Mouse (Mus musculus) intestine, embryonic 16.5 days (tissue): ENCODE results near the gene Zc3h4. TPM values are rescaled to one million over a fixed set of nuclear protein-coding genes. Genes with fewer than 3 reads are reported as not detected.

Source experiments
- ATAC-seq: fragments of 200-750 bp; cut with Nextera tagmentation; 2 replicates; pipeline ENCODE4 v1.8.0; 2017; ENCODE audit warnings: moderate TSS enrichment, moderate library complexity
- H3K27ac ChIP-seq: fragments of 300-500 bp; sonication (generic); 2 replicates; pipeline ENCODE4 v1.5.1; 2014; ENCODE audit warnings: mild to moderate bottlenecking, low read length
- H3K27me3 ChIP-seq: fragments of 300-500 bp; sonication (generic); replicated peaks from 2 replicates; pipeline ENCODE4 v1.6.1; 2014; ENCODE audit warnings: low read length, control low read depth, mixed read lengths; ENCODE audit not compliant: control insufficient read depth, insufficient read depth
- H3K36me3 ChIP-seq: fragments of 300-500 bp; sonication (generic); 2 replicates; pipeline ENCODE4 v1.6.1; 2014; ENCODE audit warnings: low read length, control low read depth; ENCODE audit not compliant: control insufficient read depth, insufficient read depth
- H3K4me1 ChIP-seq: fragments of 300-500 bp; sonication (generic); 2 replicates; pipeline ENCODE4 v1.6.1; 2014; ENCODE audit warnings: low read length, control low read depth, mixed read lengths; ENCODE audit not compliant: control insufficient read depth, insufficient read depth
- H3K4me2 ChIP-seq: fragments of 300-500 bp; sonication (generic); 2 replicates; pipeline ENCODE4 v1.6.1; 2014; ENCODE audit warnings: low read depth, low read length, control low read depth
- H3K4me3 ChIP-seq: fragments of 300-500 bp; sonication (generic); 2 replicates; pipeline ENCODE4 v1.5.1; 2014; ENCODE audit warnings: mild to moderate bottlenecking, low read length
- H3K9ac ChIP-seq: fragments of 300-500 bp; sonication (generic); 2 replicates; pipeline ENCODE4 v1.6.1; 2014; ENCODE audit warnings: low read depth, low read length
- H3K9me3 ChIP-seq: fragments of 300-500 bp; sonication (generic); 2 replicates; pipeline ENCODE4 v1.6.1; 2016; ENCODE audit warnings: low read length, control low read depth; ENCODE audit not compliant: control insufficient read depth
- WGBS: fragments of 180-500 bp; shearing (Covaris S2); extraction: QIAGEN DNeasy Blood & Tissue Kit; methylation state at CpG from one replicate; pipeline ENCODE4 v1.1.7; 2014; 5-methylcytosine and 5-hydroxymethylcytosine counted together
- polyA plus RNA-seq: library from polyadenylated mRNA; unstranded; fragments of >200 nt; fragmentation: Nextera tagmentation; extraction: Ambion mirVana; gene quantifications from 2 replicates; pipeline ENCODE4 v1.2.1, GENCODE M21; 2015

Gene Zc3h4
- polyA plus RNA-seq, 1 experiment from 2014 or later, result 9.6 TPM

DNA sequence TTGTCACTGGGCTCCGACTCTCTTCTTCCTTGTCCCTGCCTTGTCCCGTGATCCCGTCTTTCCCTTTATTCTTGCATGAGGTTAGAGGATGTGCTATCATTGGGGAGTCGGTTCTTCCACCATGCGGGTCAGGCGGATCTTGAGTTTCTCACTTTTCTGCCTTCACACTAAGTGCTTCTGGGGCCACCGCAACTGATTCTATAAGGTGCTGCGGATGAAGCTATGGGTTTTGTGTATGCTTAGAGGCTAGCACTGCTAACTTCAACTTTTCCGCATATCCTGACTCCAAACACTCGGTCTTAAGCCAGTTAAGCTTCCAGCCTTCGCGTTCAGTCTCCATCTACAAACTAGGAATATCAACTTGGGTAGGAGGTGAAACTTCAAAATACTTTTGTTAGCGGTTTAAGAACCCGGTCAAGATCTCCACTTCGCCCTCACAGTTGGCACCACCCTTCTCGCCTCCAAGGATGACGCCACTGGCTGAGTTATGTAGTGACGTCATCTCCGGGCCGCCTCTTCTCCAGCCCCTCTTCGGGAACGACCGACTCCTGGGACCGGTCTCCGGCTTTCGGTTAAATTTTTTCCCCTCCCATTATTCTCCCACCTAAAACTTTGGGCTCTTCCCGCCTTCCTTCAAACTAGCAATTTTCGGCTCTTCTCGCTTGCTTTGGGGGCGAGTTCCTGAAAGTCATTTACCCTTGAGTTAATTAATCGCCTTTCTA lies 1.5 kb upstream of the Zc3h4 start:
- Histone ChIP-seq H3K9me3 (no peaks in the 10 kb centered on the region), H3K4me2 (peak overlapping the region; percentile 79), H3K9ac (peak overlapping the region; percentile 66), H3K27me3 (no peaks in the 10 kb centered on the region), H3K27ac (peak overlapping the region; percentile 100), H3K4me1 (peaks cover 13% of the 10 kb centered on the region), H3K36me3 (no peaks in the 10 kb centered on the region), H3K4me3 (peak overlapping the region; percentile 94)
- under 1% methylated on average over 31 of the region's 31 CpGs for WGBS
- ATAC-seq, result peak; percentile 81

DNA sequence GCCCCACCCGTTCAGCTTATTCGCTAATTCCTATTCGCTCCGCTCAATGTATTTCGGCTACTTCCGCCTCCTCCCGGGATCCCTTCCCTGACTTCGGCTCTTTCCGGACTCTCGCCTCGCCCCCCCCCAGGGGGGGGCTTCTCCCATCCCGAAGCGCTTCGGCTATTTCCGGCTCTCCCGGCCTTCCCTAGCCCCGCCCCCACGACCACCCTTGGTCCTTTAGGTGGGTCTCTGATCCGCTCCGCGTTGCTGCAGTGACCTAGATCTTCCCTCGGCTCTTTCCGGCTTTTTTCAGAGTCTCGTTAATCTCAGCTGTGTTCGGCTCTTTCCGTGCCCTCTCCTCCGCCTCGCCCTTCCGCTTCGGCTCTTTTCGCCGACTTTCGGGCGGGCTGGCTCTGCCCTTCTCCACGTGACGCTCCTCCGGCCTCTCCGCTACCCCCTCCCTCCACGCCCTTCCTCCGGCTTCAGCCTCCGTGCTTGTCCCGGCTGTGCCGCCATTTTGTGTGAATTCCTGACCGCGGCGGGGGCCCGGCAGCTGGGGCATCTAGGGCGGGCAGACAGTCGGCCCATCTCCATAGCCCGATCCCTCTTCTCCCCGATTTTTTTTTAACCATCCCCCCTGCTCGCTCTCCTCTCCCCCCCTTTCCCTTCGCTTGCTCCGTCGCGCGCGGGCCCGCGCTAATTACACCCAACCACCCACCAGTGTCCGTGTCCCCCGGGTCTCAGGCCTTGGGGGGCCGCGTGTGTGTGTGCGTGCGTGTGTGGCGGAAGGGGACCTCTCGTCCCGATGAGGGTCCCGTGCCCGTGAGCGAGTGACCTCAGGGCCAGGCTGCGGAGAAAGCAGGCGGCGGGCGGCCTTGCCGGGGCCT lies 656 bp upstream of the Zc3h4 start:
- Histone ChIP-seq H3K4me3 (peak overlapping the region; percentile 94), H3K9me3 (no peaks in the 10 kb centered on the region), H3K4me2 (peak overlapping the region; percentile 87), H3K27me3 (no peaks in the 10 kb centered on the region), H3K9ac (peak overlapping the region; percentile 100), H3K4me1 (peaks cover 21% of the 10 kb centered on the region), H3K36me3 (no peaks in the 10 kb centered on the region), H3K27ac (peak overlapping the region; percentile 100)
- WGBS, result under 1% methylated on average over 77 of the region's 77 CpGs
- ATAC-seq, result peak; percentile 89

DNA sequence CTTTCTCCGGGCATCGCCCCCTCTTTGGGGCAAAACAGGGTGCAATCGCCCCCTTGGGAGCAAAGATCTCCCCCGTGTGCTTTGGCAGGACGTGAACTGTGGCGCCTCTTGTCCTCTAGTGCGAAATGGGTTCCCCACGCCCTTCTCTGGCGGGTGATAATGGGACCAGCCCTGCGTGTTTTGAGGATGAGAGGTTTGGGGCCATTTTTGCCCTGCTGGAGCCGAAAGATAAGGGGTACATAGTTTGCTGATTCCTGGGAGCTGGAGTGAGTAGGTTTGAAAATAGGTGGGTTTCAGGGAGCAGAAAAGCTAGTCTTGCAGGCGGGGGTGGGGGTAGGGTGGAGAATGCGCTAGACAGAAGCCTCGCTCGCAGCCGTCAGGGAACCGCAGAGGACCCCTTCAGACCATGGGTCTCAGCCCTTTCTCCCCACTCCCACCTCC lies 1.3 kb downstream of the Zc3h4 start:
- no peaks in the 10 kb centered on the region for H3K27me3 ChIP-seq
- peak overlapping the region; percentile 87 for H3K4me2 ChIP-seq
- H3K36me3 ChIP-seq, result no peaks in the 10 kb centered on the region
- no peak for ATAC-seq
- H3K27ac ChIP-seq, result peak overlapping the region; percentile 100
- H3K9ac ChIP-seq, result peak overlapping the region; percentile 100
- peaks cover 35% of the 10 kb centered on the region for H3K4me1 ChIP-seq
- H3K4me3 ChIP-seq, result peak overlapping the region; percentile 94
- WGBS, result under 1% methylated on average over 17 of the region's 17 CpGs
- H3K9me3 ChIP-seq, result no peaks in the 10 kb centered on the region

DNA sequence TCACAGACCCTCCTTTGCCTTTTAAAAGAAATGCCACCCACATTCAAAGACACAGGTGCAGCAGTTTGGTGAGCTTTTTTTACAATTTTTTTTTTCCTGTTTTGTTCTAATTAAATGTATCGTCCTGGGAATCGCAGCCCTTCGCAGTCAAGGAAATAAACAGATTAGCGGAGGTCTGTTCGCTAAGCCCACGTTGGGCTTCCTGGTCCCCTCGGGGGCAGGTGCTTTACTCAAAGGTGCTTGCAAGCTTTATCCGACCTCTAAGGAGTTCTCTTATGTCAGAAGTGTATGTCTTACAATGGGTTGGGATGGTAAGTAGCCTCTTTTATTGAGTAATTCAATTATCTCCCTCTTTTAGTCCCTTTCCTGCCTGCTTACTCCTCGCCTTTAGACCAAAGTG lies 1.7 kb downstream of the Zc3h4 start:
- ATAC-seq, result no peak
- Histone ChIP-seq H3K27ac (peak overlapping the region; percentile 100), H3K9me3 (no peaks in the 10 kb centered on the region), H3K4me1 (peaks cover 35% of the 10 kb centered on the region), H3K9ac (peak overlapping the region; percentile 100), H3K4me3 (peak overlapping the region; percentile 94), H3K4me2 (peak overlapping the region; percentile 87), H3K36me3 (no peaks in the 10 kb centered on the region), H3K27me3 (no peaks in the 10 kb centered on the region)
- 3% methylated on average over 9 of the region's 9 CpGs for WGBS

DNA sequence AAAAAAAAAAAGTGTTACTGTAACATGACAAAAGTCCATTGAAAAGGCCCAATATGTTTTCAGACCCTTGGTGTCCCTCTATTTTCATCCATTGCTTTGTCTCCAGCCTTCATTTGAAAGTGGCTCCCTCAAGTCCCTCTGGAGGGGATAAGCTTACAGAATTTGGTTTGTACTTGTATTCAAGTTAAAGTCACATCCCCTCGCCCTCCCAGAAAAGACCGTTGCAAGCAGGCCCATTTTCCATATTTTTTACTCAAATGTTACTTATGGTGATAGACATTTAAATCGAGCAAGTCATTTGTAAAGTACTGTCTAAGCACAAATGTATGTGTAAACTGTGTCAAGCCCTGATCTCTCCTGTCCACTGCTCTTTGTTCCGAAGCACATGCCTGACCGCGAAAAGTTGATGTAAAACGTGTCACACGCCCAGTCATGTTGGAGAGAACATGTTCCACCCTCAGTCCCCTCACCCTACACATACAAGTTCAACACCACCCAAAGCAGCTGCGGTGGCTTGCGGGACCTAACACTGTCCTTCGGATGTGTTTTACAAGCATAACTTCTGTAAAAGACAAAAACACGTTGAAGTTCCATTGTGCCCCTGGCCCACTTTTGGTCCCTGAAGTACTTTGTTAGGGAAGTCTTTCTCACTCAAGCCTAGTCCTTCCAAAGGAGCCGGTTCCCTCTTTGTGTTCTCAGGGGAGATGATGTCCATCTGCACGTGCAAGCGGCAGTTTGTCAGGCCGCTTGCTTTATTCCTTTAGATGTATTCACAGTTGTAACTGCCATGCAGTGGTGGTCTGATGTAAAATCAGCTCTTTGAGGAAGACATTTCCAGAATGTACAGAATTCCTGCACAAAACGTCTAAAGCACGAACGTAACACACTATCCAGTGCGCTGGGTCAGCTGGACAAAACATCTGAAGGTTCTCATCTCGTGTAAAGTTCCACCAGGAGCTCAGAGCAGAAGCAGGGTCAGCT lies 2.5 kb downstream of the Zc3h4 start:
- no peaks in the 10 kb centered on the region for H3K9me3 ChIP-seq
- H3K4me2 ChIP-seq, result peak overlapping the region; percentile 87
- H3K27me3 ChIP-seq, result no peaks in the 10 kb centered on the region
- no peak for ATAC-seq
- peak overlapping the region; percentile 100 for H3K27ac ChIP-seq
- H3K9ac ChIP-seq, result peak overlapping the region; percentile 100
- 21% methylated on average over 21 of the region's 21 CpGs for WGBS
- peaks cover 35% of the 10 kb centered on the region for H3K4me1 ChIP-seq
- H3K36me3 ChIP-seq, result no peaks in the 10 kb centered on the region
- peak overlapping the region; percentile 94 for H3K4me3 ChIP-seq

DNA sequence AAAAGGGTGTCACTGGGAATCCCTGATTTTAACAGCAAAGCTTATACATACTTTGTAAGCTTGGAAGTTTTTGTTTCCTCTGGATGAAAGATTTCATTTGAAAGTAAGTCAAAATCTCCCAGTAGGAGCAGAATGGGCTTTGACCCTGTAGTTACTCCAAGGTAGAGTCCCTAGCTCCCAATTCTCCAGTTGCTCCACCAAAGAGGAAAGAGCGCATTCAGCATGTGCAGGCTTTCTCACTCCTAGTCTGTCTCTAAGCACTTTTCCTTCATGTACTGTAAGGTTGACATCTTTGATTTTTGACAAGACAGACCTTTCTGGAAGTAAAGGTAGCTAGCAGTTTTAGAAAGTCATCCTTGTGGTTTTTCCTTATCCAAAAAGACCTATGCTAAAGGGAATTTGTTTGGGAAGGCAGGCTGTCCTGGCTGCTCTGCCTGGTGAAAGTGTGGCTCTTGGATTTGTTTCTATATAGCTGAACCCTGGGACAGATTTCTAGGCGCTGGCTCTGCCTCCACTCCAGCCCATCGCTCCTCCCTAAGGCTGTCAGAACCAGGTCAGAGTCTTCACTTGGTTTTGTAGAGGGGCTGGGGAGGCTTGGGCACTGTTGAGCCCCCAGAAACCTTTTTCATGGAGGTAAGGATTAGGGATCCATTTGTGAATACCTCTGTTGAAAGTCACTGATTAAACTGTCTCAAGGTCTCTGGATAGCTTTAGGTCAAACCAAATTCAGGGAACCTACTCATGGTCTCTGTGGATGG lies 3.8 kb downstream of the Zc3h4 start:
- H3K4me1 ChIP-seq, result peaks cover 31% of the 10 kb centered on the region
- peak overlapping the region; percentile 48 for H3K9ac ChIP-seq
- peak overlapping the region; percentile 98 for H3K27ac ChIP-seq
- no peak overlapping the region; the same call in 1 of the 2 replicates for H3K4me2 ChIP-seq
- no peaks in the 10 kb centered on the region for H3K9me3 ChIP-seq
- 77% methylated on average over 3 of the region's 3 CpGs for WGBS
- no peaks in the 10 kb centered on the region for H3K36me3 ChIP-seq
- no peaks in the 10 kb centered on the region for H3K27me3 ChIP-seq
- no peak for ATAC-seq
- H3K4me3 ChIP-seq, result no peak overlapping the region

DNA sequence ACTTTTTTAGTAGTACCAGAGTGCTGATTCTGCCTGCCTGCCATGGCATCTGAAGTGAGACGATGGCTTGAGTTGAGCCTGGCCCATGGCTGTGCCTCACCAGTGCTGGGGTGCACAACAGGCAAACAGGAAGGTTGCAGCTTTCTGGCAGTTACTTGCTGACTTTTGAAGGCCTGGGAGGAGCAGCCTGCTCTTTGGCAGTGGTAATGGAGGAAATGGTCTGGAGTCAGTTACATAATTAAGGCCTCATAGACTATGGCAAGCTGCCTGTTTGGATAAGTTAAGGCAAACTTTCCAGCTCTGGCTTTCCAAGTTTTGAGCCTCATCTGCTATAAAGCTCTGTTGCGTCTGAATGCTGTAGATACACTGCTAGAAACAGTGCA lies 4.4 kb downstream of the Zc3h4 start:
- Histone ChIP-seq H3K9ac (peak overlapping the region; percentile 48), H3K4me2 (peak overlapping the region; percentile 59; the same call in 1 of the 2 replicates), H3K27ac (peak overlapping the region; percentile 98), H3K36me3 (no peaks in the 10 kb centered on the region), H3K27me3 (no peaks in the 10 kb centered on the region), H3K4me1 (peaks cover 31% of the 10 kb centered on the region), H3K4me3 (no peak overlapping the region), H3K9me3 (no peaks in the 10 kb centered on the region)
- ATAC-seq, result no peak
- 60% methylated on average over 2 of the region's 2 CpGs for WGBS

DNA sequence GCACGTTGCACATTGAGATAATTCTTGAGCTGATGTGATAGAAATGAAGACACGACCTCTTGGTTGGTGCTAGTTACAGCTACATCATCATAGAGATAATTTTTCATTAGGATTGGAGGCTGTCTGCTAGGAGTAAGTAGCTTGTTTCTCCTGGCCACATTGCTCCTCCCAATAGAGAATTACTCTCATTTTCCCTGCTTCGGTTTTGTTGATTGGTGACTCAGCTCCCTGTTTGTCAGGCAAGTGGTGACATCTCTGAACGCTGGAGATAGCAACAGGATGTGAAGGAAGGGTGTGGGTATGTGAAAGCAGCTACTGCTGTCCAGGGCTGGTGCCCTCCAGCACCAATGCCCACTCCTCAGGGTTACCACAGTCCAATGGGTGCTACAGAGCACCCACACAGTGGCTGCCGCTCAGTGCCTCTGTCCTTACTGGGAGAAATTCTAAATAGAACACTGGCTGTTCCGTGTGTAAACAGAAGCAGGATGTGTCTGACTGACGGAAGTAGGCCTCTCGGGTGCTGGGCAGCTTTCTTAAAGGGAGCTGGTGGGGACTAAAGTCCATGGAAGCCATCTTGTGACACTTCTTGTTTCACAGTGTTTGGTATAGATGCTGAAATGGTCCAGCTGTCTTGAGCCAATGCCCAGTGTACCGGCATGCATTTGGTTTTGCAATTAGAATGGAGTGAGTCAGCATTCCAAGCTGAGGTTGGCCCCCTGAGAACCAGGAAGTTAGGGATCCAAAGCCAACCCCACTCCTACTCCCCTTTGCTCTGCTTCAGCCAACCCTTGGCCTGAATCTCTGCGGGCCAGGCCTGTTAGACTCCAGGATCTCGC lies 5.0 kb downstream of the Zc3h4 start:
- WGBS, result 20% methylated on average over 11 of the region's 11 CpGs
- Histone ChIP-seq H3K9me3 (no peaks in the 10 kb centered on the region), H3K4me1 (peaks cover 31% of the 10 kb centered on the region), H3K4me3 (peak overlapping the region; percentile 33), H3K4me2 (peak overlapping the region; percentile 59), H3K36me3 (no peaks in the 10 kb centered on the region), H3K9ac (peak overlapping the region; percentile 48), H3K27me3 (no peaks in the 10 kb centered on the region), H3K27ac (peak overlapping the region; percentile 98)
- peak; percentile 75 for ATAC-seq
